Mouse (Mus musculus) testis, adult 2 months (tissue): ENCODE data around the gene Tmem30c. TPM values are rescaled to one million over a fixed set of nuclear protein-coding genes. Genes with fewer than 3 reads are reported as not detected.
A peak's percentile ranks its signal among the peaks of the same experiment; 100 is the strongest.

Experiments
- H3K27ac ChIP-seq: fragments of 200-500 bp; 2 replicates; pipeline ENCODE4 v1.5.1; 2012; ENCODE audit warnings: low read depth, low read length; ENCODE audit not compliant: control insufficient read depth, insufficient read depth
- H3K27me3 ChIP-seq: fragments of 200-500 bp; 2 replicates; pipeline ENCODE4 v1.6.1; 2012; ENCODE audit warnings: mild to moderate bottlenecking, low read length, moderate library complexity; ENCODE audit not compliant: control insufficient read depth, insufficient read depth
- H3K36me3 ChIP-seq: fragments of 200-500 bp; 2 replicates; pipeline ENCODE4 v1.6.1; 2012; ENCODE audit warnings: mild to moderate bottlenecking, low read length; ENCODE audit not compliant: control insufficient read depth, insufficient read depth
- H3K4me1 ChIP-seq: fragments of 200-500 bp; 2 replicates; pipeline ENCODE4 v1.6.1; 2012; ENCODE audit warnings: low read length; ENCODE audit not compliant: control insufficient read depth, insufficient read depth
- H3K4me3 ChIP-seq: fragments of 200-500 bp; 2 replicates; pipeline ENCODE4 v1.5.1; 2012; ENCODE audit warnings: low read depth, mild to moderate bottlenecking, low read length, moderate library complexity, mixed read lengths; ENCODE audit not compliant: control insufficient read depth
- CTCF ChIP-seq: fragments of 200-500 bp; IDR thresholded peaks from 2 replicates; pipeline ENCODE4 v1.5.1; 2012; ENCODE audit warnings: low read depth, mild to moderate bottlenecking, inconsistent platforms, low read length, moderate library complexity; ENCODE audit not compliant: control insufficient read depth, insufficient read depth, insufficient replicate concordance
- POLR2A ChIP-seq: fragments of 200-500 bp; IDR thresholded peaks from 2 replicates; pipeline ENCODE4 v1.6.1; 2012; ENCODE audit warnings: low read depth, mild to moderate bottlenecking, inconsistent platforms, low read length, moderate library complexity; ENCODE audit not compliant: control insufficient read depth
- polyA plus RNA-seq: library from polyadenylated mRNA; depleted of rRNA; stranded (reverse); fragments of >200 nt; gene quantifications from 2 replicates; pipeline ENCODE4 v1.2.3, GENCODE M21; 2012; rRNA removed

The Tmem30c gene
- polyA plus RNA-seq: 50.4 and 66.3 TPM in 2 replicates

GRCm38 (mm10) chr16:57292765-57293164 is at the start of gene Tmem30c:
Gene Tmem30c (minus strand): TSS chr16:57292865.
- H3K4me3 ChIP-seq: peak within 1 kb of the TSS; percentile 65
- no peaks in the 10 kb centered on the region for H3K27me3 ChIP-seq
- H3K27ac ChIP-seq: peak within 1 kb of the TSS; percentile 88
- TF ChIP-seq POLR2A (no peak), CTCF (no peak)
- H3K4me1 ChIP-seq: no peaks in the 10 kb centered on the region; the same call in 1 of the 2 replicates
- H3K36me3 ChIP-seq: no peaks in the 10 kb centered on the region

GRCm38 (mm10) chr16:57340613-57340898 is 47.9 kb upstream of the Tmem30c start:
- no peaks in the 10 kb centered on the region for H3K36me3 ChIP-seq
- no peak overlapping the region for H3K27ac ChIP-seq
- H3K4me3 ChIP-seq: no peak overlapping the region
- TF ChIP-seq POLR2A (no peak), CTCF (no peak)
- H3K4me1 ChIP-seq: peaks cover 8% of the 10 kb centered on the region; the same call in 1 of the 2 replicates
- no peaks in the 10 kb centered on the region for H3K27me3 ChIP-seq

GRCm38 (mm10) chr16:57339765-57340612 is 47.3 kb upstream of the Tmem30c start:
- H3K27me3 ChIP-seq: no peaks in the 10 kb centered on the region
- peak overlapping the region; percentile 9; the same call in 1 of the 2 replicates for H3K4me3 ChIP-seq
- H3K36me3 ChIP-seq: no peaks in the 10 kb centered on the region
- no peak overlapping the region; the same call in 1 of the 2 replicates for H3K27ac ChIP-seq
- H3K4me1 ChIP-seq: peaks cover 8% of the 10 kb centered on the region; the same call in 1 of the 2 replicates
- TF ChIP-seq CTCF: no peak
- no peak for TF ChIP-seq POLR2A

- H3K4me3 ChIP-seq: no peak overlapping the region
- TF ChIP-seq POLR2A: no peak
- no peak for TF ChIP-seq CTCF
These were observed 44.2 kb upstream of the Tmem30c start for GRCm38 (mm10) chr16:57336770-57337423.

GRCm38 (mm10) chr16:57332301-57332700 is 39.6 kb upstream of the Tmem30c start:
- Histone ChIP-seq H3K4me3 (peak overlapping the region; percentile 30), H3K4me1 (no peaks in the 10 kb centered on the region), H3K27ac (no peak overlapping the region), H3K27me3 (no peaks in the 10 kb centered on the region), H3K36me3 (no peaks in the 10 kb centered on the region)
- TF ChIP-seq CTCF (no peak), POLR2A (no peak)

More at GRCm38 (mm10) chr16:57336770-57337423, 44.2 kb upstream of the Tmem30c start:
- Histone ChIP-seq H3K27me3 (no peaks in the 10 kb centered on the region), H3K4me1 (peaks cover 8% of the 10 kb centered on the region; the same call in 1 of the 2 replicates), H3K36me3 (no peaks in the 10 kb centered on the region), H3K27ac (no peak overlapping the region)

- Histone ChIP-seq H3K27me3 (no peaks in the 10 kb centered on the region), H3K4me3 (no peak overlapping the region), H3K4me1 (no peaks in the 10 kb centered on the region), H3K36me3 (no peaks in the 10 kb centered on the region), H3K27ac (no peak overlapping the region)
- TF ChIP-seq CTCF (no peak), POLR2A (no peak)
These were observed 37.4 kb upstream of the Tmem30c start for GRCm38 (mm10) chr16:57330111-57330510.

GRCm38 (mm10) chr16:57329028-57329427 is 36.4 kb upstream of the Tmem30c start:
- Histone ChIP-seq H3K4me1 (no peaks in the 10 kb centered on the region), H3K36me3 (no peaks in the 10 kb centered on the region), H3K27ac (no peak overlapping the region; the same call in 1 of the 2 replicates), H3K27me3 (no peaks in the 10 kb centered on the region), H3K4me3 (no peak overlapping the region)
- no peak for TF ChIP-seq CTCF
- TF ChIP-seq POLR2A: no peak
